Mouse (Mus musculus) adrenal gland, postnatal 36 days (tissue): ENCODE measurements around the gene Olfr519. TPM values are rescaled to one million over a fixed set of nuclear protein-coding genes. Genes with fewer than 3 reads are reported as not detected.

Experiments
- DNase-seq, 2 experiments: peaks; one replicate each; pipeline ENCODE4 v3.0.0; 2021; ENCODE audit warnings: mixed read lengths in 1 of 2
- long read RNA-seq, 2 experiments: library from polyadenylated mRNA; stranded (forward); transcript quantifications; one replicate each; pipeline ENCODE4 v2.0.0; 2021; ENCODE audit warnings: borderline sequencing depth in 2 of 2
- total RNA-seq, 2 experiments: library from RNA; stranded (reverse); gene quantifications; 2 replicates each; pipeline ENCODE4 v1.2.3; 2021

Olfr519 gene
- not detected for total RNA-seq
- long read RNA-seq, experiment 1: 0 reads
- long read RNA-seq, experiment 2: 0 reads

DNA sequence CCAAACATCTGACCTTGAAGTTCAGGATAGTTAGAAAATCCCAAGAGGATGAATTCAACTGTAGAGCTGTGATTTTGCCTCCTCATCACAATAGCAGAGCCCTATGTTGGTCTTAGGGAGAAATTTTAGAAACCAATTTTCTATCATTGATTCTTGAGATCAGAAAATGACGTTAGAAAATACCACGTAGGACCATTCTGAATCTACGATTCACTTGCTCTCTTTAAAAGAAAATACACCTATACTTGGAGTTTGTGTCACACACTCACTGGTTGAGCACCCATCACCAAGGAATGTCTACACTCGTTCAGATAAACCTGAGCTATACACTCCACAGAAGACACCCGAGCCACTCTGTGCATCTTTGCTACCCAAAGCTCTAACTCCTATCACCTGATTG, at the start of gene Olfr519:
TSS of gene Olfr519 (minus strand) at position 101 of the 400 bp plus-strand sequence.
- no peak for DNase-seq

GRCm38 (mm10) chr7:108944002-108944401, 49.8 kb upstream of the Olfr519 start:
- peak; percentile 35 to 48 for DNase-seq

- DNase-seq: no peak
Measured at GRCm38 (mm10) chr7:108941466-108941865, 47.2 kb upstream of the Olfr519 start.

DNA sequence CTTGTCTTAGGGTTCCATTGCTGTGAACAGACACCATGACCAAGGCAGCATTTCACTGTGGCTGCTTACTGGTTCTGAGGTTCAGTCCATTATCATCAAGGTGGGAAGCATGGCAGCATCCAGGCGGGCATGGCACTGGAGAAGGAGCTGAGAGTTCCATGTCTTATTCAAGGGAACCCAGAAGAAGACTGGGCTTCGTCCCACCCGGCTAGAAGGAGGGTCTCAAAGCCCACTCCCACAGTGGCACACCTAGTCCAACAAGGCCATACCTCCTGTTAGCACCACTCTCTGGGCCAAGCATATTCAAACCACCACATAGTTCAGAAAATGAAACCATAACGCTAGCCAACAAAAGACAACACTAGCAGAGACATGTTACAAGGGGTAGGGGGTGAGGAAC, 42.4 kb upstream of the Olfr519 start:
- DNase-seq: no peak

- peak in 1 of 2 experiments; percentile 8 for DNase-seq
Measured at GRCm38 (mm10) chr7:108935411-108935810, 41.2 kb upstream of the Olfr519 start.

DNA sequence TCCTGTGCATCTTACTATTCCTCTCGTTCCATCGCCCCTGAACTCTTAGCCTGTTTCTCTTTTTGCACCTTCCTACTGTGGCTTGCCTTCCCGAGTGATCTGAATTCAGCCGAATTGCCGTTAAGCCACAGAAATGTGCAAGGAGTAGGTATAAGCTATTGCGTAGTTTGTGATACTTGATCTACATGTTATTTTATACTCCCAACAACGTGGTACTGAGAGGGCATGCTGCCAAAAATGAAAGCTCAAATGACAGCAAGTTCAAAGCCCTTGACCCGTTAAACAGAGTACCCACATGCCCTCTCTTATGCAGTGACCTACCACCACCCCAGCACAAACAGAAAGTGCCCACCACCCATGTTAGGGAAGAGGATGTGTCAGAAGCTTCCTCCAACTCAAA, 40.6 kb upstream of the Olfr519 start:
- peak; percentile 19 to 20 for DNase-seq

DNA sequence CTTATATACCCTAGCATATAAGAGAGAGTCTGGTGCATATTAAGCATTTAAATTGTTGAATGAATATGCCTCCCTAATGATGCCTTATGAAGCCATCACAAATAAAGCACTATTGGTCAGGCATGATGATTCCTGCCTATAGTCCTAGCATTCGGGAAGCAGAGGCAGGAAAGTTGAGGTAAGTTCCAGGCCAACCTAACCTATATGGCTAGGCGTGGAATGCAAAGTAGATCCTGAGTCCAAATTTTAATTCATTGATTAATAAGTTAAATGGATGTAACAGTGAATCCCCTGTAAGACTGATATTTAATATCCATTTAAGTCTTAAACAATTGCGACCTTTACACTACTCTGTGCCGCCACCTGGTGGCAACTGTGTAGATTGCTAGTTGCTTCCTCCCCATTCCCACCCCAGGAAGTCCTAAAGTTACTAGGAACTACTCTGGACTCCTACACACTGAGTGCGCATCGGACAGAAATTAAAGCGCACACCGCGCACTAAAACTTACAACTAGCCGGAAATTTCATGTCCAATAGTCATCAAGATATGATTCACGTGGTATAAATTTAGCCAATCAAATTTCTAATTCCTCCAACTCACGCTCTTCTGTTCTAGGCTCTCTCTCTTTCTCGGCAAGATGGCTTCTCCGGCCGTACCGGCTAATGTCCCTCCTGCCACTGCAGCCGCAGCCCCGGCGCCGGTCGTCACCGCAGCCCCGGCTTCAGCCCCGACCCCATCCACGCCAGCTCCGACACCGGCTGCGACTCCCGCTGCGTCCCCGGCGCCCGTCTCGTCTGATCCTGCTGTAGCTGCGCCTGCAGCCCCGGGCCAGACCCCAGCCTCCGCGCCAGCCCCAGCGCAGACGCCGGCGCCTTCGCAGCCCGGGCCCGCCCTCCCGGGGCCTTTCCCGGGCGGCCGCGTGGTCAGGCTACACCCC, 39.8 kb upstream of the Olfr519 start, which contains the start of gene Eif3f:
TSS of gene Eif3f (plus strand) at position 624 of the 938 bp plus-strand sequence.
- peak; percentile 91 for DNase-seq

DNA sequence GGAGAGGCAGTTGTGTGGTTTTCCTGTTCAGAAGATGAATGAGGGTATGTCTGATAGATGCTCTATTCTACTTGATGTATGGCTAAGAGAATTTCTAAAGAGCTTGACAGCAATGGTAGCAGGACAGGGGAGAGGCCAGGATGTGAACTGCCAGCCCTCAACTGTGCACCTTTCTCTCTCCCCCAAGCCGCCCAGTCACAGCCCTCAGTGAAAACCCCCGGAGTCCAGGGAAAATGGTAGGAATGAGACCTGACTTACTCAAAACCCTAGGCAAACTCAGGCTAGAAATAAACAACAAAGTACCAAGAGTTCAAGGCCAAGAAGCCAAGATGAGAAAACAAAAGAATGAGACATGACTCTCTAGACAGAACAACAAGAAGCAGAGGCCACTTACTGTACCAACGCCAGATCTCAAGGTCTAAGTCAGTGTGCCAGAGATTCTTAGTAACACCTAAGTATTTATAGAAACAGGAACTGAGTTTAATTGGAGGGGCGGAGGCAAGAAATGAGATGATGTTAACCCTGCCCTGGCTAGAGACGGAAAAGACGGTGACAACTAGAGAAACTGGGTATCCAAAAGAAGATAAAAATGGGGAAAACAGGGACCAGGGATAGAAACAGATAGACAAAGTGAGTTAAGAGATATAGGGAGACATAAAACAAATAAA, 35.6 kb upstream of the Olfr519 start, which contains the start of gene Nlrp10:
TSS of gene Nlrp10 (minus strand) at position 453 of the 668 bp plus-strand sequence.
- no peak for DNase-seq

- no peak for DNase-seq
Measured at GRCm38 (mm10) chr7:108928280-108929188, 34.3 kb upstream of the Olfr519 start.

- DNase-seq: no peak
Measured at GRCm38 (mm10) chr7:108927043-108927442, 32.8 kb upstream of the Olfr519 start.

DNA sequence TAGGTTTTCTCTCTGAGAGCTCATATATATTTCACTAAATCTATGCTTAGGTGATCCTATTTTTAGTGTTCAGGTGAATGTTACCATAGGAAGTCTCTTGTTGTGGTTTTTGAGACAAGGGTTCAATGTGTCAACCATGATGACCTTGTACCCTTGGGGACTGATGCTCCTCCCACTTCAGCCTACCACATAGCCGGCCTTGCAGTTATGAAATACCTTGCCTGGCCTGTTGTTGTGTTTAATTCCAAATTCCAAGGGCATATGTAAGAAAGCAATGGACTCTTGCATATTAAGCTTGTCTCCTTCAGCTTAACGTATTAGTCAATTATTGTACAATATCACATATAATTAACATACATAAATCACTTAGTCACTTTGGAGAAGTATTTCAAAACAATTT, 9.7 kb upstream of the Olfr519 start:
- DNase-seq: no peak

- DNase-seq: no peak
Measured at GRCm38 (mm10) chr7:108884906-108885305, 9.3 kb downstream of the Olfr519 start, which contains the start of gene Olfr518. Olfr518 (minus strand) TSS chr7:108885006.

- DNase-seq: no peak
Measured at GRCm38 (mm10) chr7:108872279-108872678, 21.9 kb downstream of the Olfr519 start, which contains the start of gene Olfr517. Olfr517 (minus strand) TSS chr7:108872379.

DNA sequence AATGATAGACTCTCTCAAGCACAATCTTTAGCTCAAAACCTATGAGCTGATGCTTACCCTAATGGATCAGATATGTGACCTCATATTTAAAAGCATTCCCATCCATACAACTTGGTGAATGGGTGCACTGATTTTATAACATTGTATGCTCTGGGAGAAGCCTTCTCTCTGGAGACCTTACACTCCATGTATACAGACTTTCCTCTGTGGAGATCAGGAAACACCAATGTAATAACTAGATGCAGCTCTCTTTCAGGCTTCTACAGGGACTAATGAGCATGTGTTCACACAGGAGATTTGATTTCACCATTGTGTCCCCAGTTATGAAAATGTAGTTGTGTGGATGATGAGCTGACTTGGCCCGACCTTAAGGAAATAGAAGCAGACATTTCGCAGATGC, 43.8 kb downstream of the Olfr519 start, which contains the start of gene Olfr516:
TSS of gene Olfr516 (minus strand) at position 101 of the 400 bp plus-strand sequence.
- DNase-seq: no peak

Other genes with a start within 250 kb of the Olfr519 start
- gene Olfr509, start 242.5 kb downstream of the Olfr519 start, total RNA-seq: not detected
- not detected for gene Olfr510, start 228.0 kb downstream of the Olfr519 start, total RNA-seq
- gene Olfr512, start 181.1 kb downstream of the Olfr519 start, total RNA-seq: not detected
- gene Olfr513, start 143.4 kb downstream of the Olfr519 start, total RNA-seq: not detected
- not detected for gene Olfr514, start 68.4 kb downstream of the Olfr519 start, total RNA-seq
- gene Olfr516, start 43.9 kb downstream of the Olfr519 start, total RNA-seq: not detected
- gene Olfr517, start 22.0 kb downstream of the Olfr519 start, total RNA-seq: not detected
- not detected for gene Olfr518, start 9.4 kb downstream of the Olfr519 start, total RNA-seq
- under 1 TPM; 0.36 to 0.40 TPM for gene Nlrp10, start 35.8 kb upstream of the Olfr519 start, total RNA-seq
- 100 to 1,000 TPM; 132 to 147 TPM for gene Eif3f, start 40.0 kb upstream of the Olfr519 start, total RNA-seq
- gene Tub, start 55.9 kb upstream of the Olfr519 start, total RNA-seq: 10 to 100 TPM; 21.1 to 38.1 TPM
- 10 to 100 TPM; 39.7 to 58.7 TPM for gene Ric3, start 188.9 kb upstream of the Olfr519 start, total RNA-seq